Mouse (Mus musculus) cerebellum, adult 2 months (tissue): ENCODE measurements around the gene Slc16a10.

Source experiments
- CTCF ChIP-seq: fragments of 200-500 bp; IDR thresholded peaks from 2 replicates; pipeline ENCODE4 v1.5.1; 2011; ENCODE audit warnings: low read depth, mild to moderate bottlenecking, control low read depth, low read length, moderate library complexity, borderline replicate concordance; ENCODE audit not compliant: insufficient read depth
- POLR2A ChIP-seq: fragments of 200-500 bp; IDR thresholded peaks from 2 replicates; pipeline ENCODE4 v1.6.1; 2011; ENCODE audit warnings: low read length, control low read depth, borderline replicate concordance; ENCODE audit not compliant: insufficient read depth

DNA sequence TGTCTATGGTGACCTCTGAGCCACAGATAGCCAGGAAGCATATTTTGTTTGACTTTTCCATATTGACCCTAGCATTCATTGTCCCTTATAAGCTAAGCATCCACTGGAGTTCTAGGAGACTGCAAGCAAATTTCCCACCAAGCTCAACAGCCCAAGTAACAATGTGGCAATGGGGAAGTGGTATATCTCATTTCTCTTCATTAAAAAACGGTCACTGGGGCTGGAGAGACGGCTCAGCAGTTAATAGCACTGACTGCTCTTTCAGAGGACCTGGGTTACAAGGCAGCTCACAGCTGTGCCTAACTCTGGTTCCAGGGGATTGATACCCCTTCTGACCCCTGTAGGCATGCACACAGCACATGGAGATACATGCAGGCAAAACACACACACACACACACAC is 84.4 kb downstream of the Slc16a10 start:
- no peak for TF ChIP-seq POLR2A
- TF ChIP-seq CTCF: no peak
